Mouse (Mus musculus): ENCODE measurements around the gene Ndufa13. TPM values are rescaled to one million over a fixed set of nuclear protein-coding genes. Genes with fewer than 3 reads are reported as not detected.
"Not testable (repeated sequence)": the region's sequence is repeated elsewhere in the genome, so short reads cannot be mapped to it uniquely, and the experiment has no call there.

Gene Ndufa13
- polyA plus RNA-seq (2014; fragmentation: Nextera tagmentation; extraction: Ambion mirVana), result 151 and 161 TPM in 2 replicates

DNA sequence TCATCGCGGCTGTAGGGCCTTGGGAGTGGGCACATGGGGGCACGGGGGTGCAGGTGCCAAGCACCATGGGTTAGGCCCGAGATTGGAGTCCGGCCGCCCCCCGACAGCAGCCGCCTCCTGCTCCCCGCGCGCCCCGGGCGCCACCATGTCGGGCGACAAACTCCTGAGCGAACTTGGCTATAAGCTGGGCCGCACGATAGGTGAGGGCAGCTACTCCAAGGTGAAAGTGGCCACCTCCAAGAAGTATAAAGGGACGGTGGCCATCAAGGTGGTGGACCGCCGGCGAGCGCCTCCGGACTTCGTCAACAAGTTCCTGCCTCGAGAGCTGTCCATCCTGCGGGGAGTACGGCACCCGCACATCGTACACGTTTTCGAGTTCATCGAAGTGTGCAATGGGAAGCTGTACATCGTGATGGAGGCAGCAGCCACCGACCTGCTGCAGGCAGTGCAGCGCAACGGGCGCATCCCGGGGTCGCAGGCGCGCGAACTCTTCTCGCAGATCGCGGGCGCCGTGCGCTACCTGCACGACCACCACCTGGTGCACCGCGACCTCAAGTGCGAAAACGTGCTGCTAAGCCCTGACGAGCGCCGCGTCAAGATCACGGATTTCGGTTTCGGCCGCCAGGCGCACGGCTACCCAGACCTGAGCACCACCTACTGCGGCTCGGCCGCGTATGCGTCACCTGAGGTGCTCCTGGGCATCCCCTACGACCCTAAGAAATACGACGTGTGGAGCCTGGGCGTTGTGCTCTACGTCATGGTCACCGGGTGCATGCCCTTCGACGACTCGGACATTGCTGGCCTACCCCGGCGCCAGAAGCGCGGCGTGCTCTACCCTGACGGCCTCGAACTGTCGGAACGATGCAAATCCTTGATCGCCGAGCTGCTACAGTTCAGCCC lies at the start of gene Ndufa13, which contains the start of the genes Tssk6 and Yjefn3:
Ndufa13 (minus strand) TSS at position 396 of the 900 bp plus-strand sequence.
Tssk6 (plus strand) TSS at position 22 of the 900 bp plus-strand sequence.
Yjefn3 (minus strand) TSS at position 550 of the 900 bp plus-strand sequence.
- ATAC-seq (ENCODE audit: insufficient read depth, low FRiP score, low TSS enrichment), result peak; percentile 45

GRCm38 (mm10) chr8:69950300-69950699 lies 47.9 kb upstream of the Ndufa13 start:
- Histone ChIP-seq H3K36me3 (ENCODE audit: control insufficient read depth, insufficient read depth, low read length) (no peaks in the 10 kb centered on the region; the same call in 1 of the 2 replicates), H3K4me2 (ENCODE audit: low read depth) (no peak overlapping the region), H3K9ac (ENCODE audit: low read length) (no peak overlapping the region), H3K4me3 (ENCODE audit: low read depth, low read length) (no peak overlapping the region), H3K9me3 (ENCODE audit: control insufficient read depth, low read length) (no peaks in the 10 kb centered on the region), H3K27ac (ENCODE audit: low read depth, low read length) (no peak overlapping the region), H3K27me3 (ENCODE audit: control insufficient read depth, insufficient read depth, low read length) (no peaks in the 10 kb centered on the region), H3K4me1 (ENCODE audit: control insufficient read depth, insufficient read depth, low read length) (no peaks in the 10 kb centered on the region)
- DNase-seq (ENCODE audit: low spot score) (no peak), ATAC-seq (ENCODE audit: insufficient read depth, low FRiP score, low TSS enrichment) (no peak)
- 89% methylated on average over 2 of the region's 2 CpGs for WGBS

More for the DNA sequence above, at the start of gene Ndufa13, which contains the start of the genes Tssk6 and Yjefn3:
- peak; percentile 44 for DNase-seq (ENCODE audit: low spot score)
- Histone ChIP-seq H3K27me3 (ENCODE audit: control insufficient read depth, insufficient read depth, low read length) (no peaks in the 10 kb centered on the region), H3K9ac (ENCODE audit: low read length) (peak within 1 kb of the TSS; percentile 73), H3K4me1 (ENCODE audit: control insufficient read depth, insufficient read depth, low read length) (peaks cover 25% of the 10 kb centered on the region), H3K27ac (ENCODE audit: low read depth, low read length) (peak within 1 kb of the TSS; percentile 72), H3K9me3 (ENCODE audit: control insufficient read depth, low read length) (no peaks in the 10 kb centered on the region), H3K36me3 (ENCODE audit: control insufficient read depth, insufficient read depth, low read length) (no peaks in the 10 kb centered on the region), H3K4me2 (ENCODE audit: low read depth) (peak within 1 kb of the TSS; percentile 90), H3K4me3 (ENCODE audit: low read depth, low read length) (peak within 1 kb of the TSS; percentile 71)
- 3% methylated on average over 89 of the region's 89 CpGs for WGBS

- H3K36me3 ChIP-seq (ENCODE audit: control insufficient read depth, insufficient read depth, low read length); H3K9ac ChIP-seq (ENCODE audit: low read length): not testable (repeated sequence)
Measured at GRCm38 (mm10) chr8:69942495-69942894, 40.1 kb upstream of the Ndufa13 start.

DNA sequence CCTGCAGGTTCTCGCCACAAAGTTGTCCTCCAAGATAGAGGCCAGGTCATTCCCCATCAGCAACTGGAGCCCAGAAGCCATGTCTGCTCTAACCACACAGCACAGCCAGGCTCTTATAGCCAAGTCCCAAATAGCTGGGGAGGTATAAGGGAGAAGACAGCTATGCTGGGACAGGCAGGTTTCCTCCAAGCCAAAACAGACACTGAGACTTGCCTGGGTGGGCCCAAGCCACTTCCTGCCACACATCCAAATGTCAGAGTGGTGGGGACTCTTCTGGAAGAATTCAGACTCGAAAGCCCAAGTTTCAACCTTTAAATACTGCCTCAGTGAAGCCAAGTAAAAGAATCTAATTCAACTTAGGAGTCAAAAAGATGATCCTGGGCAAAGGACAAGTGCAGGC lies 38.0 kb upstream of the Ndufa13 start:
- no peaks in the 10 kb centered on the region for H3K27me3 ChIP-seq (ENCODE audit: control insufficient read depth, insufficient read depth, low read length)
- H3K36me3 ChIP-seq (ENCODE audit: control insufficient read depth, insufficient read depth, low read length), result no peaks in the 10 kb centered on the region
- ATAC-seq (ENCODE audit: insufficient read depth, low FRiP score, low TSS enrichment), result no peak
- WGBS, result 98% methylated on average over 2 of the region's 2 CpGs
- no peak overlapping the region for H3K4me3 ChIP-seq (ENCODE audit: low read depth, low read length)
- peaks cover 2% of the 10 kb centered on the region; the same call in 1 of the 2 replicates for H3K4me1 ChIP-seq (ENCODE audit: control insufficient read depth, insufficient read depth, low read length)
- H3K27ac ChIP-seq (ENCODE audit: low read depth, low read length), result no peak overlapping the region
- H3K9me3 ChIP-seq (ENCODE audit: control insufficient read depth, low read length), result no peaks in the 10 kb centered on the region
- H3K9ac ChIP-seq (ENCODE audit: low read length), result no peak overlapping the region
- no peak for DNase-seq (ENCODE audit: low spot score)
- H3K4me2 ChIP-seq (ENCODE audit: low read depth), result no peak overlapping the region

More at GRCm38 (mm10) chr8:69942495-69942894, 40.1 kb upstream of the Ndufa13 start:
- H3K27ac ChIP-seq (ENCODE audit: low read depth, low read length); H3K27me3 ChIP-seq (ENCODE audit: control insufficient read depth, insufficient read depth, low read length); H3K4me1 ChIP-seq (ENCODE audit: control insufficient read depth, insufficient read depth, low read length); H3K4me3 ChIP-seq (ENCODE audit: low read depth, low read length); DNase-seq (ENCODE audit: low spot score); H3K4me2 ChIP-seq (ENCODE audit: low read depth); H3K9me3 ChIP-seq (ENCODE audit: control insufficient read depth, low read length); ATAC-seq (ENCODE audit: insufficient read depth, low FRiP score, low TSS enrichment): not testable (repeated sequence)
- 93% methylated on average over 2 of the region's 3 CpGs for WGBS

DNA sequence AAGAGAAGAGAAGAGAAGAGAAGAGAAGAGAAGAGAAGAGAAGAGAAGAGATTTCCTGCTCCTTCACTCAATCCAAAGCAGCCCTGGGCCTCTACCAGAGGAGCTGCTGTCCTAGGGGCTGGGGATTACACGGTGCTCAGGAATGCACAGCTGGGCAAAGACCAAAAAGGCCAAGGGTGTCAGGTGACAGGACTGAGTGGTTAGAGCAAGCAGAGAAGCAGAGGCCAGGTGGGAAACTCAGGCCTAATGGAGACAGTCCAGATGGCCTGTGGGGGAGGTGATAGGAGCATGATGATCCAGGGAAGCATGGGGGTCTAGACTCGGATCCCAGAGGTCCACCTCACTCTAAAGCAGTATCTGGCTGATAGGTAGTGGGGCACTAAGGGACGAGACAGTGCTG lies 37.3 kb upstream of the Ndufa13 start:
- no peak overlapping the region for H3K4me3 ChIP-seq (ENCODE audit: low read depth, low read length)
- no peaks in the 10 kb centered on the region for H3K9me3 ChIP-seq (ENCODE audit: control insufficient read depth, low read length)

DNA sequence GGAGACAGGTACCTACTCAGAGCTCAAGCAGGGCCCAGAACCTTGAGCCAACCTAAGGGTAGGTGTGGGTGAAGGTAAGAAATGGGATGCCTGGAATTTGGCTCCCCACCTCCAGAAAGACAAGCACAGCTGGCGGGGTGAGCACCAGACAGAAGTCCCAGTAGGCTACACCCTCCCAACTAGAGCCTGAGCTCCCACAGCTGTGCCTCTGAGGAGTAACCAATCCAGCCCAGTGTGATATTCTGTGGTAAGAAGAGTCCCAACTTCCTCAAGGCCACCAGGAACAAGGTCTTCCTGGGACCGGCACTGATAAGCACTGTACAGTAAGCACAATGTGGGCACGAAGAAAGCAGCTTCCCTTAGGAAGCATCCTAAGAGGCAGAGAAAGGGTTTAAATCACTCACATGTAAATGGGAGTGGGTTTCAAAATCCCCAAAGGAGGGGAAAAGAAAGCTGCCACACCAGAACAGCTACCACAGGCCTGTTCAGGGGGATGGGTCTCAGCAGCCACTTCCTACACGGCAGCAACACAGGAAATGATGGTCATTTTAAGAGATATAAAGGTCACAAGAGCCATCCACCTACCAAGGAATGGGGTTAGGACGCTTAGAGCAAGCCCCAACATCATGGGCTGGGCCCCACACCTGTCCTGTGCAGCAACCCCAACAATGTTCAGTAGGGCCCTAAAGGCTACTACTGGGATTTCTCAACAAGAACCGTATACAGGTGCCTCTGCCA lies 36.1 kb upstream of the Ndufa13 start:
- H3K4me2 ChIP-seq (ENCODE audit: low read depth), result no peak overlapping the region
- H3K9me3 ChIP-seq (ENCODE audit: control insufficient read depth, low read length), result no peaks in the 10 kb centered on the region
- H3K27me3 ChIP-seq (ENCODE audit: control insufficient read depth, insufficient read depth, low read length), result no peaks in the 10 kb centered on the region
- no peak overlapping the region for H3K27ac ChIP-seq (ENCODE audit: low read depth, low read length)
- no peak overlapping the region for H3K4me3 ChIP-seq (ENCODE audit: low read depth, low read length)
- ATAC-seq (ENCODE audit: insufficient read depth, low FRiP score, low TSS enrichment) (no peak), DNase-seq (ENCODE audit: low spot score) (no peak)
- no peak overlapping the region for H3K9ac ChIP-seq (ENCODE audit: low read length)
- peaks cover 2% of the 10 kb centered on the region; the same call in 1 of the 2 replicates for H3K4me1 ChIP-seq (ENCODE audit: control insufficient read depth, insufficient read depth, low read length)
- peaks cover 4% of the 10 kb centered on the region; the same call in 1 of the 2 replicates for H3K36me3 ChIP-seq (ENCODE audit: control insufficient read depth, insufficient read depth, low read length)
- WGBS, result 87% methylated on average over 6 of the region's 6 CpGs

More for the DNA sequence above, 37.3 kb upstream of the Ndufa13 start:
- H3K27ac ChIP-seq (ENCODE audit: low read depth, low read length), result no peak overlapping the region
- no peak for ATAC-seq (ENCODE audit: insufficient read depth, low FRiP score, low TSS enrichment)
- no peaks in the 10 kb centered on the region for H3K27me3 ChIP-seq (ENCODE audit: control insufficient read depth, insufficient read depth, low read length)
- peaks cover under 1% of the 10 kb centered on the region; the same call in 1 of the 2 replicates for H3K36me3 ChIP-seq (ENCODE audit: control insufficient read depth, insufficient read depth, low read length)
- no peak overlapping the region for H3K4me2 ChIP-seq (ENCODE audit: low read depth)
- no peak for DNase-seq (ENCODE audit: low spot score)
- no peak overlapping the region for H3K9ac ChIP-seq (ENCODE audit: low read length)
- peaks cover 2% of the 10 kb centered on the region; the same call in 1 of the 2 replicates for H3K4me1 ChIP-seq (ENCODE audit: control insufficient read depth, insufficient read depth, low read length)
- 48% methylated on average over 3 of the region's 3 CpGs for WGBS

GRCm38 (mm10) chr8:69937466-69937865 lies 35.1 kb upstream of the Ndufa13 start:
- ATAC-seq (ENCODE audit: insufficient read depth, low FRiP score, low TSS enrichment) (no peak), DNase-seq (ENCODE audit: low spot score) (no peak)
- H3K4me3 ChIP-seq (ENCODE audit: low read depth, low read length), result no peak overlapping the region
- no peak overlapping the region for H3K27ac ChIP-seq (ENCODE audit: low read depth, low read length)
- H3K4me2 ChIP-seq (ENCODE audit: low read depth), result no peak overlapping the region
- H3K4me1 ChIP-seq (ENCODE audit: control insufficient read depth, insufficient read depth, low read length), result peaks cover 2% of the 10 kb centered on the region; the same call in 1 of the 2 replicates
- WGBS, result 88% methylated on average over 3 of the region's 3 CpGs
- no peaks in the 10 kb centered on the region for H3K9me3 ChIP-seq (ENCODE audit: control insufficient read depth, low read length)
- H3K36me3 ChIP-seq (ENCODE audit: control insufficient read depth, insufficient read depth, low read length), result peaks cover 4% of the 10 kb centered on the region; the same call in 1 of the 2 replicates
- H3K27me3 ChIP-seq (ENCODE audit: control insufficient read depth, insufficient read depth, low read length), result no peaks in the 10 kb centered on the region
- no peak overlapping the region for H3K9ac ChIP-seq (ENCODE audit: low read length)

GRCm38 (mm10) chr8:69936050-69936794 lies 33.9 kb upstream of the Ndufa13 start:
- H3K4me3 ChIP-seq (ENCODE audit: low read depth, low read length), result no peak overlapping the region
- ATAC-seq (ENCODE audit: insufficient read depth, low FRiP score, low TSS enrichment) (peak; percentile 35; the same call in 1 of the 2 replicates), DNase-seq (ENCODE audit: low spot score) (peak; percentile 46)
- H3K9ac ChIP-seq (ENCODE audit: low read length), result no peak overlapping the region
- no peaks in the 10 kb centered on the region for H3K9me3 ChIP-seq (ENCODE audit: control insufficient read depth, low read length)
- H3K4me1 ChIP-seq (ENCODE audit: control insufficient read depth, insufficient read depth, low read length), result peaks cover 2% of the 10 kb centered on the region; the same call in 1 of the 2 replicates
- H3K27me3 ChIP-seq (ENCODE audit: control insufficient read depth, insufficient read depth, low read length), result no peaks in the 10 kb centered on the region
- no peak overlapping the region for H3K4me2 ChIP-seq (ENCODE audit: low read depth)
- WGBS, result 72% methylated on average over 7 of the region's 7 CpGs
- peaks cover 4% of the 10 kb centered on the region; the same call in 1 of the 2 replicates for H3K36me3 ChIP-seq (ENCODE audit: control insufficient read depth, insufficient read depth, low read length)
- no peak overlapping the region for H3K27ac ChIP-seq (ENCODE audit: low read depth, low read length)
